Mouse (Mus musculus): ENCODE data around the gene Scyl3. TPM values are rescaled to one million over a fixed set of nuclear protein-coding genes. Genes with fewer than 3 reads are reported as not detected.

Scyl3 gene
- polyA plus RNA-seq (2012; fragmentation: generic; extraction: Trizol) = 1 to 10 TPM; 1.4 to 5.1 TPM

GRCm38 (mm10) chr1:163928846-163929245 is at the start of gene Scyl3:
Gene Scyl3, plus strand, starts transcription at chr1:163929100.

DNA sequence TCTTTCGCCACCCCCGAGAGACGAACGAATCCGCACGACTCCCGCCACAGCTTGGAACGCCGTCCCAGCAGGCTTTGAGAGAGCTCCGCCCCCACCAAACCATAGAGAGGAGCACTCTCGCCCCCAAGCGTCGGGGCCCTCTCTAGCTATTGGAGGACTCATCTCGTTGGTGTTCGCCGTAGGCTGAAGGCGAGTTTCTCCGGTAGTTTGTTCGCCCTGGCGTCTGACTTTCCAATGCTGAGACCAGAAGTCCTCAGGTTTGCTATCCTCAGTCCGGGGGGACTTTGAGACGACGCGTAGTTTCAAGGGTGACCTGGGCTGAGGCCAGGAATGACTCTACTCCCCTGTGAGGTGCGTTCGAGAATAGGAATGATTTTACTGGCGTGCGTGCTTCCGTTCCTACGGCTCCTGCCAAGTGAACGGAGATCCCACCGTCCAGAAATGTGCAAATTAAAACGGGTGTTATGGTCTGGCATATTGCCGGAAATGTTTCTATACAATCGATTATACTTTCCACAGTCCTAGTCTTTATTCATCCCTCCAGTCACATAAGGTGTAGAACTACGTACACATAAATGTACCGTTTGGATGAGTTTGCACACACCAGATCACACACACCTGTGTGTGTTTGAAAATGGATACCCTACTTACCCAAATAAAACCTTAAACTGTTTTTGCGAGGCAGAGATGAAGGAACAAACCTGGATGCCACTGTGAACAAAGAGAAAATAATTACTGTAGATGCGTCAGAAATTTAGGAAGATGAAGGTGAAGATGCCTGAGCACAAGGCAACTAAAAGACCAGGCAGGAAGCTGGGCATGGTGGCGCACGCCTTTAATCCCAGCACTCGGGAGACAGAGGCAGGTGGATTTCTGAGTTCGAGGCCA is 66.1 kb downstream of the Scyl3 start, which contains the start of the genes BC055324 and Mettl18:
TSS of gene BC055324 (minus strand) at position 76 of the 888 bp plus-strand sequence.
TSS of gene Mettl18 (plus strand) at position 169 of the 888 bp plus-strand sequence.

Other genes starting within 250 kb of the Scyl3 start
- under 1 TPM in 1 of 2 experiments, not detected in 1; 0.04 TPM for gene Mettl11b, start 203.9 kb upstream of the Scyl3 start, polyA plus RNA-seq (2012; fragmentation: generic; extraction: Trizol)
- gene Kifap3, start 149.5 kb upstream of the Scyl3 start, polyA plus RNA-seq (2012; fragmentation: generic; extraction: Trizol) = 10 to 100 TPM in 1 of 2 experiments, 1 to 10 TPM in 1; 1.8 to 23.8 TPM
- gene BC055324, start 65.7 kb downstream of the Scyl3 start, polyA plus RNA-seq (2012; fragmentation: generic; extraction: Trizol) = 1 to 10 TPM; 1.5 to 5.8 TPM
- 1 to 10 TPM in 1 of 2 experiments, under 1 TPM in 1; 0.23 to 2.5 TPM for gene Mettl18, start 65.8 kb downstream of the Scyl3 start, polyA plus RNA-seq (2012; fragmentation: generic; extraction: Trizol)
- gene Sele, start 119.1 kb downstream of the Scyl3 start, polyA plus RNA-seq (2012; fragmentation: generic; extraction: Trizol) = not detected
- not detected for gene Sell, start 132.9 kb downstream of the Scyl3 start, polyA plus RNA-seq (2012; fragmentation: generic; extraction: Trizol)
- 1 to 10 TPM in 1 of 2 experiments, under 1 TPM in 1; 0.46 to 2.9 TPM for gene Selp, start 186.2 kb downstream of the Scyl3 start, polyA plus RNA-seq (2012; fragmentation: generic; extraction: Trizol)
- under 1 TPM in 1 of 2 experiments, not detected in 1; 0.01 TPM for gene F5, start 222.7 kb downstream of the Scyl3 start, polyA plus RNA-seq (2012; fragmentation: generic; extraction: Trizol)